ENCODE assay signal across 24 mouse cellular contexts in the genomic region with DNA sequence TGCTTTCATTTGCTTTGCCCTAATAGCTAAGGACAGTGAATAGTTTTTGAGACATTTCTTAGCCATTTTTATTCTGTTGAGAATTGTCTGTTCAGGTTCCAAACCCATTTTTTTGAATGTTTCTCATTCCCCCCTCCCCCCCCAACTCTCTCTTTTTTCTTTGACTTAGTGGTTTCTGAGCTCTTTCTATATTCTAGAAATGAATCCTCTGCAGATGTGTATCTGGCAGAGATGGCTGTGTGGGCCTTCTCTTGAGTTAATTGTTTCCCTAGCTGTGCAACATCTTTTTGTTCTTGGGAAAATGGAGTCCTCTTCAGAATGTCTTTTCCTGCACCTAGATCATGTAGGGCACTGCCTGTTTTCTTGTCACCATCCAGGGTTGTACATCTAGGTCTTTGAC. TPM values are rescaled to one million over a fixed set of nuclear protein-coding genes. Genes with fewer than 3 reads are reported as not detected.
A peak's percentile ranks its signal among the peaks of the same experiment; 100 is the strongest.
DNase-seq lines count a peak whose midpoint lies in the region; ATAC-seq and TF ChIP-seq lines count a peak whose summit lies in the region.
"Had no signal": no experiment of that assay in that cellular context is flagged by ENCODE, and none has a peak within 500 bp of the region (broad histone marks: within the 10 kb centered on the region; RNA-seq: fewer than 3 reads in every experiment).

No protein-coding gene starts in this region.

- H3K27me3 ChIP-seq in intestine, embryonic 14.5 days (replicated peaks; ENCODE audit: control insufficient read depth, insufficient read depth, low read length), result no peaks in the 10 kb centered on the region
- no peaks in the 10 kb centered on the region for H3K27me3 ChIP-seq in intestine, postnatal 0 days (replicated peaks; ENCODE audit: control insufficient read depth, insufficient read depth, low read length)
- no peaks in the 10 kb centered on the region for H3K27me3 ChIP-seq in CH12.LX (replicated peaks)
- no peaks in the 10 kb centered on the region for H3K27me3 ChIP-seq in limb, embryonic 10.5 days (ENCODE audit: low read depth, poor library complexity, severe bottlenecking)
- H3K27me3 ChIP-seq: forebrain, embryonic 13.5 days; hindbrain, embryonic 12.5 days; hindbrain, embryonic 15.5 days had no signal

- no peak for TF ChIP-seq CTCF in intestine, postnatal 0 days (IDR thresholded peaks at IDR 0.05; ENCODE audit: low read depth)
- no peak for TF ChIP-seq CTCF in CH12.LX (conservative IDR thresholded peaks at IDR 0.05 in 1 of 2, IDR thresholded peaks at IDR 0.05 in 1 of 2; ENCODE audit: low read depth in 2 of 2, low read length in 2 of 2)

- no peak overlapping the region for H3K4me3 ChIP-seq in intestine, embryonic 14.5 days (ENCODE audit: low read depth, low read length)
- no peak overlapping the region for H3K4me3 ChIP-seq in intestine, postnatal 0 days (ENCODE audit: low read depth, low read length)
- H3K4me3 ChIP-seq in CH12.LX (replicated peaks in 1 of 3; ENCODE audit: low read depth in 2 of 3, low read length in 2 of 3, poor library complexity in 1 of 3), result no peak overlapping the region
- H3K4me3 ChIP-seq in limb, embryonic 10.5 days, result no peak overlapping the region
- H3K4me3 ChIP-seq: forebrain, embryonic 10.5 days; forebrain, embryonic 13.5 days; gastrocnemius, adult 2 months; hindbrain, embryonic 12.5 days; hindbrain, embryonic 15.5 days had no signal

- TF ChIP-seq POLR2A in CH12.LX (IDR thresholded peaks at IDR 0.05; ENCODE audit: low read depth, low read length), result no peak

- 0 out of 2 replicates have a peak, but pooled peaks cover 2% of the 10 kb centered on the region for H3K4me1 ChIP-seq in intestine, embryonic 14.5 days (replicated peaks; ENCODE audit: control insufficient read depth, insufficient read depth, low read length)
- peaks cover 4% of the 10 kb centered on the region; the same call in 1 of the 2 replicates for H3K4me1 ChIP-seq in intestine, postnatal 0 days (replicated peaks; ENCODE audit: control insufficient read depth, insufficient read depth, low read length)
- peaks cover 2 to 27% of the 10 kb centered on the region in 2 experiments; a peak in 2 of 4 replicates for H3K4me1 ChIP-seq in CH12.LX (ENCODE audit: control insufficient read depth in 1 of 2, insufficient read depth in 2 of 2)
- H3K4me1 ChIP-seq in limb, embryonic 10.5 days, result peaks cover 12% of the 10 kb centered on the region; the same call in 1 of the 2 replicates

- H3K9ac ChIP-seq in intestine, embryonic 14.5 days (ENCODE audit: low read length), result no peak overlapping the region
- H3K9ac ChIP-seq in intestine, postnatal 0 days (ENCODE audit: low read depth, low read length), result no peak overlapping the region
- peak overlapping the region; percentile 35; the same call in 1 of the 2 replicates for H3K9ac ChIP-seq in CH12.LX (ENCODE audit: insufficient read depth, low read depth)
- H3K9ac ChIP-seq: forebrain, embryonic 13.5 days; hindbrain, embryonic 12.5 days; hindbrain, embryonic 15.5 days had no signal

- ATAC-seq in intestine, embryonic 14.5 days (replicated peaks; ENCODE audit: low FRiP score, low TSS enrichment, low read depth), result no peak
- no peak for ATAC-seq in intestine, postnatal 0 days
- no peak for ATAC-seq in megakaryocyte-erythroid progenitor cell, adult 5-6 weeks (replicated peaks; ENCODE audit: low FRiP score, low TSS enrichment, poor library complexity, severe bottlenecking)
- ATAC-seq: activated CD4-positive, CD25-positive, alpha-beta regulatory T cell, adult 4 months; forebrain, embryonic 13.5 days; forebrain, embryonic 16.5 days; inflammation-experienced regulatory T-cells, adult 6 months had no signal

- H3K36me3 ChIP-seq in intestine, embryonic 14.5 days (ENCODE audit: control insufficient read depth, insufficient read depth, low read length), result peaks cover 33% of the 10 kb centered on the region
- peaks cover 34% of the 10 kb centered on the region for H3K36me3 ChIP-seq in intestine, postnatal 0 days (ENCODE audit: control insufficient read depth, insufficient read depth)
- peaks cover 28 to 53% of the 10 kb centered on the region in 2 experiments for H3K36me3 ChIP-seq in CH12.LX (replicated peaks in 1 of 2; ENCODE audit: control insufficient read depth in 1 of 2, insufficient read depth in 1 of 2, low read length in 1 of 2)
- H3K36me3 ChIP-seq in limb, embryonic 10.5 days, result peaks cover 60% of the 10 kb centered on the region

- dilution Hi-C loops in CH12.LX (cut with MboI; ENCODE audit: extremely low pct_ligation_motif_present, extremely low pct_unique_long_range_greater_than_20kb, low sequenced_read_pairs), result no loop called here

- TF ChIP-seq RAD21 in CH12.LX (IDR thresholded peaks at IDR 0.05; ENCODE audit: low read depth, low read length), result no peak; the same call in 1 of the 2 replicates

- peaks cover 69% of the 10 kb centered on the region for H3K79me2 ChIP-seq in CH12.LX (replicated peaks; ENCODE audit: control insufficient read depth, extremely low read depth, insufficient read depth, poor library complexity, severe bottlenecking)

- in situ Hi-C loops in CH12.LX (cut with MboI; ENCODE audit: low pct_ligation_motif_present, low pct_unique_long_range_greater_than_20kb, low sequenced_read_pairs), result no loop called here

- no peak overlapping the region for H3K4me2 ChIP-seq in intestine, embryonic 14.5 days (ENCODE audit: low read length)
- H3K4me2 ChIP-seq in intestine, postnatal 0 days (replicated peaks; ENCODE audit: low read depth), result no peak overlapping the region
- H3K4me2 ChIP-seq in CH12.LX (ENCODE audit: insufficient read depth, low read depth, poor library complexity, severe bottlenecking), result peak overlapping the region; percentile 75
- H3K4me2 ChIP-seq: forebrain, embryonic 13.5 days; heart, embryonic 11.5 days; hindbrain, embryonic 12.5 days; hindbrain, embryonic 15.5 days had no signal

- peak; percentile 16 for DNase-seq in intestine, embryonic 14.5 days (ENCODE audit: low spot score)
- peak; percentile 21 for DNase-seq in CH12.LX (ENCODE audit: extremely low read depth)
- peak; percentile 9 for DNase-seq in limb, embryonic 10.5 days (ENCODE audit: low spot score)
- DNase-seq in cerebellum, postnatal 36 days, result no peak
- DNase-seq: adrenal gland, adult 8-10 months; adrenal gland, postnatal 25 days; B cell, adult 2 months; cerebellum, adult 11-12 months; cerebellum, adult 8-10 months; cerebellum, postnatal 10 days; gastrocnemius, adult 2 months; gastrocnemius, postnatal 14 days; heart, adult 11 months; kidney, adult 11 months had no signal

- H3K9me3 ChIP-seq in intestine, embryonic 14.5 days (ENCODE audit: control insufficient read depth, low read length), result no peaks in the 10 kb centered on the region
- no peaks in the 10 kb centered on the region for H3K9me3 ChIP-seq in intestine, postnatal 0 days (ENCODE audit: control insufficient read depth)
- H3K9me3 ChIP-seq in CH12.LX (replicated peaks; ENCODE audit: low read length), result no peaks in the 10 kb centered on the region
- H3K9me3 ChIP-seq in limb, embryonic 10.5 days (replicated peaks), result no peaks in the 10 kb centered on the region
- H3K9me3 ChIP-seq: forebrain, embryonic 13.5 days; hindbrain, embryonic 12.5 days; hindbrain, embryonic 15.5 days had no signal

- no peak overlapping the region for H3K27ac ChIP-seq in intestine, embryonic 14.5 days (ENCODE audit: low read depth)
- H3K27ac ChIP-seq in intestine, postnatal 0 days (ENCODE audit: low read depth, low read length), result no peak overlapping the region
- H3K27ac ChIP-seq in CH12.LX (ENCODE audit: insufficient read depth, low read depth), result peak overlapping the region; percentile 27; the same call in 1 of the 2 replicates
- no peak overlapping the region for H3K27ac ChIP-seq in limb, embryonic 10.5 days
- H3K27ac ChIP-seq: forebrain, embryonic 10.5 days; forebrain, embryonic 13.5 days; gastrocnemius, adult 2 months; hindbrain, embryonic 12.5 days; hindbrain, embryonic 15.5 days had no signal

- TF ChIP-seq EP300 in CH12.LX (IDR thresholded peaks at IDR 0.05; ENCODE audit: low read length), result peak; percentile 92

TF ChIP-seq in CH12.LX, 34 proteins besides CTCF, POLR2A, EP300 and RAD21 (continues in another document):
- TF ChIP-seq PAX5 (IDR thresholded peaks at IDR 0.05; ENCODE audit: low read length), result no peak
- no peak for TF ChIP-seq ELF1 (IDR thresholded peaks at IDR 0.05; ENCODE audit: low read depth, low read length)
- TF ChIP-seq POLR2AphosphoS2 (IDR thresholded peaks at IDR 0.05; ENCODE audit: low read depth, low read length), result no peak
- TF ChIP-seq KAT2A (IDR thresholded peaks at IDR 0.05; ENCODE audit: insufficient replicate concordance, low read length), result 0 out of 2 replicates have a peak, but pooled peaks have one; percentile 46
- peak; percentile 65 for TF ChIP-seq BHLHE40 (IDR thresholded peaks at IDR 0.05; ENCODE audit: low read depth, low read length)
- no peak for TF ChIP-seq UBTF (IDR thresholded peaks at IDR 0.05; ENCODE audit: low read depth, low read length)
- TF ChIP-seq USF1 (IDR thresholded peaks at IDR 0.05; ENCODE audit: low read depth, low read length), result no peak
- TF ChIP-seq MAX (IDR thresholded peaks at IDR 0.05; ENCODE audit: low read length), result no peak
- peak; percentile 78 for TF ChIP-seq TCF12 (IDR thresholded peaks at IDR 0.05; ENCODE audit: low read depth, low read length)
- 0 out of 2 replicates have a peak, but pooled peaks have one; percentile 53 for TF ChIP-seq MYC (IDR thresholded peaks at IDR 0.05; ENCODE audit: low read depth, low read length)
- TF ChIP-seq MEF2A (IDR thresholded peaks at IDR 0.05; ENCODE audit: borderline replicate concordance, low read depth, low read length), result peak; percentile 76
- peak; percentile 80 for TF ChIP-seq JUN (IDR thresholded peaks at IDR 0.05; ENCODE audit: insufficient read depth, low read depth, low read length)
- 0 out of 2 replicates have a peak, but pooled peaks have one; percentile 9 for TF ChIP-seq NRF1 (IDR thresholded peaks at IDR 0.05; ENCODE audit: low read depth, low read length)
- no peak for TF ChIP-seq TBP (conservative IDR thresholded peaks at IDR 0.05; ENCODE audit: low read depth, low read length)
- TF ChIP-seq MXI1 (IDR thresholded peaks at IDR 0.05; ENCODE audit: low read depth, low read length), result peak; percentile 30; the same call in 1 of the 2 replicates
- TF ChIP-seq IRF4 (IDR thresholded peaks at IDR 0.05; ENCODE audit: low read depth, low read length), result peak; percentile 93
- no peak for TF ChIP-seq ZKSCAN1 (IDR thresholded peaks at IDR 0.05; ENCODE audit: borderline replicate concordance, low read depth, low read length)

RNA-seq across cellular contexts. Expression of gene Zfp280b, which starts 2.8 kb away (rescaled TPM):
- 25.2 and 26.7 TPM in 2 replicates for polyA plus RNA-seq in intestine, embryonic 14.5 days (2014; fragmentation: Nextera tagmentation; extraction: Ambion mirVana)
- 7.4 and 8.9 TPM in 2 replicates for polyA plus RNA-seq in intestine, postnatal 0 days (2015; fragmentation: Nextera tagmentation; extraction: Ambion mirVana)
- 24.4 and 26.6 TPM in 2 replicates for total RNA-seq in CH12.LX (2012; rRNA removed)
- 15.2 and 19.0 TPM in 2 replicates for total RNA-seq in CH12.LX (2014; rRNA removed)
- polyA plus RNA-seq in CH12.LX (2012; ENCODE audit: insufficient read length, low read depth), result 30.4 and 36.6 TPM in 2 replicates
- polyA plus RNA-seq in limb, embryonic 10.5 days (2016; fragmentation: Nextera tagmentation; extraction: Ambion mirVana), result 42.7 and 43.7 TPM in 2 replicates
- total RNA-seq in megakaryocyte-erythroid progenitor cell, adult 5-6 weeks (2014; fragmentation: Nextera tagmentation), result 15.2 and 25.8 TPM in 2 replicates
- 9.3 and 11.9 TPM in 2 replicates for total RNA-seq in megakaryocyte-erythroid progenitor cell, adult 5-6 weeks (2017)

Comparison
In these comparisons a context has a peak if more than half of its experiments do, and no peak if none do; other contexts are left out.
1. DNase-seq: peak in intestine, embryonic 14.5 days (single experiment), CH12.LX (single experiment) and limb, embryonic 10.5 days (single experiment); none in cerebellum, postnatal 36 days (0 of 2).